Mouse (Mus musculus): ENCODE data around the gene Gjb6. TPM values are rescaled to one million over a fixed set of nuclear protein-coding genes. Genes with fewer than 3 reads are reported as not detected.

The Gjb6 gene
- polyA plus RNA-seq, 1 experiment: 71.7 TPM

DNA sequence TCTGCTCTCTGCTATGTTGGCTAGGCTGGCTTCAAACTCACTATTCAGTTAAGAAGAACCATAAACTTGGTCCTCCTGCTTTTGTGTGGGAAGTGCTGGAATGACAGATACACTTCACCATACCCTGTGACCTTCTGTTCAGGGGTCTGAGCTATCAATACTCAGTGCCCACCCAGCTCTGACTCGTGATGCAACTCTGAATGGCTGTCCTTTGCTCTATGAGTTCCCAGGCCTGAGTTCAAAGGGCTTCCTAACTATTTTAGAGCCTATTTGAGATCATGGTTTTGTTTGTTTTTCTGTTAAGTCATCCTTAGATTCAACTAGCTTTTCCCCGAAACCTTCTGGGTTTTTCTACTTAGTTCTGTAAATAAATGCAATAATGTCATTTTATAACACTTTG lies 43.4 kb downstream of the Gjb6 start:
- no peak for DNase-seq (ENCODE audit: extremely low spot score in 1 of 2, low spot score in 1 of 2)

DNA sequence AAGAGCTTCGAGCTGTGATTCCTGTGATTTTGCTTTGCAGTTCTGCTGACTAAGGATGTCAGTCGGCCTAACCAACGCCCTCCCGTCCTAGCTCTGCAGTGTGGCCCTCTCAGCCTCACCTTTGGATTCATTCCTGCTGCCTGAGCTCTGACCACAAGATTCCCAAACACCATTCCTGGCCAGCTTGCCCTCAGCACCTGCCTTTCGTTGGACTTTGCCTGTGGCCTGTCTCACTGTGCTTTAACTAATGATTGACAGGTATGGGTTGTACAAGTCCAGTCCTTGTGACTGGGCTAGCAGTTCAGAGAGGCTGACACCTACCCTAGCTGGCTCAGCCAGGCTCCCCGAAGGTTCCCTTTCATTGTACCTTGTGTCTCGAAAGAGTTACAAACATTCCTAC lies 44.3 kb downstream of the Gjb6 start:
- no peak for DNase-seq (ENCODE audit: extremely low spot score in 1 of 2, low spot score in 1 of 2)

DNA sequence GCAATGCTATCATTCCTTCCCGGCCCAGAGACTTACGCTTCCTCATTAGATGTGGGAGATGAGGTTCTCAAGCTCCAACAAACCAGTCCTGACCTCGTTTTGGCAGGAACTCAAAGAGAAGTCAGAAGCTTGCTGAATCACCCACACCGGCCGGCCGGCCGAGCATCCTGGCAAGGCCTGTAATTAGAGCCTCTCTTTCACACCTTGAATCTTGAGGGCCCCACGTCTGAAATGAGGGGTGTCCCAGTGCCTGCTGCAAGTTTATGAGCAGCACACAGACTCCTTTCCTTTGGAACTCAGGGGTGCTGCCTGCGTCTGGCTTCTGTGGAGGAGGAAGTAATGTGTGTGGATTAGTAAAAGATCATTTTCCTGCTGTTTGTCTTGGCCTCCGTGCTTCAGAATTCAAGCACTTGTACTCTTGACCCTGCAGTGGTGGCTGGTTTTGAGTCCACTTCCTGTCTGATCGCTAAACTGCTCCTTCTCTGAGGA lies 49.2 kb downstream of the Gjb6 start:
- DNase-seq (ENCODE audit: extremely low spot score in 1 of 2, low spot score in 1 of 2): no peak

DNA sequence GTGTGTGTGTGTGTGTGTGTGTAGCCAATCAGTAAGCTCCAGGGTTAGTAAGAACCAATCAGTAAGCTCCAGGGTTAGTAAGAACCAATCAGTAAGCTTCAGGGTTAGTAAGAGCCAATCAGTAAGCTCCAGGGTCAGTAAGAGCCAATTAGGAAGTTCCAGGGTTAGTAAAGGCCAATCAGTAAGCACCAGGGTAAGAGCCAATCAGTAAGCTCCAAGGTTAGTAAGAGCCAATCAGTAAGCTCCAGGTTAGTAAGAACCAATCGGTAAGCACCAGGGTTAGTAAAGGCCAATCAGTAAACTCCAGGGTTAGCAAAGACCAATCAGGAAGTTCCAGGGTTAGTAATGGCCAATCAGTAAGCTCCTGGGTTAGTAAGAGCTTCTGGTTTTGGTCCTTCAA lies 50.5 kb downstream of the Gjb6 start:
- no peak for DNase-seq (ENCODE audit: extremely low spot score in 1 of 2, low spot score in 1 of 2)

DNA sequence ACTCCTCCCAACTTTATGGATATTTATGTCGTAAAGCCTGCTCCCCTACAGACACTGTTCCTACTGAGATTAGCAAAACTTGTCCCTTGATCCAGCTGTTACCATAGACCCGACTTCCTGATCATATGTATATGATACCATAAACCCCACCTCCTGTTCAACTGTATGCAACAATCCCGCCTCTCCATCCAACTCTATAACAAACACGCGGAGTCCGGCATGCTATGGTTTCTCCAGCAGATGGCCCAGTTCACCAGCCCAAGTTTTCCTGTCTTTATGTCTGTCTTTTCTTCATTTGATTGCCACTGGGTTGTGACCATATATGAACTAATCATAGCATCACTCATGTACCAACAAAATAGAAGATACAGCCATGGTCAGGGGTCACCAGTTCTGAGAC lies 57.9 kb downstream of the Gjb6 start:
- DNase-seq (ENCODE audit: extremely low spot score in 1 of 2, low spot score in 1 of 2): no peak

Other genes starting within 250 kb of the Gjb6 start
- gene Zmym2, start 247.0 kb downstream of the Gjb6 start, polyA plus RNA-seq (2012; rRNA removed): 38.6 and 45.5 TPM in 2 replicates
- 0.15 and 0.18 TPM in 2 replicates for gene Gja3, start 75.5 kb downstream of the Gjb6 start, polyA plus RNA-seq (2012; rRNA removed)
- gene Gjb2, start 28.9 kb downstream of the Gjb6 start, polyA plus RNA-seq (2012; rRNA removed): 12.4 and 14.0 TPM in 2 replicates
- gene Gm4491, start 17.7 kb downstream of the Gjb6 start, polyA plus RNA-seq (2012; rRNA removed): 0.54 and 0.55 TPM in 2 replicates